Mouse (Mus musculus): ENCODE results near the gene Vps11.
"Not testable (repeated sequence)": the region's sequence is repeated elsewhere in the genome, so short reads cannot be mapped to it uniquely, and the experiment has no call there.

Vps11 gene

GRCm38 (mm10) chr9:44373386-44373785 is 11.9 kb upstream of the Vps11 start:
- DNase-seq = no peak

- DNase-seq = peak; percentile 52
Measured at GRCm38 (mm10) chr9:44364480-44364879, 3.0 kb upstream of the Vps11 start.

GRCm38 (mm10) chr9:44361931-44362330 is 461 bp upstream of the Vps11 start:
- not testable (repeated sequence) for DNase-seq

- DNase-seq = no peak
Measured at GRCm38 (mm10) chr9:44357207-44357606, 4.3 kb downstream of the Vps11 start.

- DNase-seq = no peak
Measured at GRCm38 (mm10) chr9:44353142-44353541, 8.3 kb downstream of the Vps11 start.

- no peak for DNase-seq
Measured at GRCm38 (mm10) chr9:44352337-44352736, 9.1 kb downstream of the Vps11 start.

- DNase-seq = no peak
Measured at GRCm38 (mm10) chr9:44351396-44351795, 10.1 kb downstream of the Vps11 start.

GRCm38 (mm10) chr9:44348546-44348945 is 12.9 kb downstream of the Vps11 start:
- no peak for DNase-seq

GRCm38 (mm10) chr9:44347621-44348020 is 13.8 kb downstream of the Vps11 start:
- DNase-seq = no peak

- no peak for DNase-seq
Measured at GRCm38 (mm10) chr9:44347166-44347565, 14.3 kb downstream of the Vps11 start.

GRCm38 (mm10) chr9:44345570-44346433 is 15.7 kb downstream of the Vps11 start:
- no peak for DNase-seq

GRCm38 (mm10) chr9:44343781-44344421 is 17.6 kb downstream of the Vps11 start, which contains the start of gene Hmbs:
TSS of gene Hmbs (minus strand) at chr9:44344228.
- DNase-seq = peak; percentile 94

GRCm38 (mm10) chr9:44343290-44343689 is 18.2 kb downstream of the Vps11 start:
- DNase-seq = peak; percentile 91

- no peak for DNase-seq
Measured at GRCm38 (mm10) chr9:44342605-44343004, 18.9 kb downstream of the Vps11 start.

GRCm38 (mm10) chr9:44342173-44342572 is 19.3 kb downstream of the Vps11 start:
- DNase-seq = peak; percentile 96

GRCm38 (mm10) chr9:44341487-44341886 is 20.0 kb downstream of the Vps11 start:
- no peak for DNase-seq

- no peak for DNase-seq
Measured at GRCm38 (mm10) chr9:44338574-44338973, 22.9 kb downstream of the Vps11 start.

GRCm38 (mm10) chr9:44337436-44338169 is 23.9 kb downstream of the Vps11 start:
- no peak for DNase-seq

- no peak for DNase-seq
Measured at GRCm38 (mm10) chr9:44336964-44337363, 24.5 kb downstream of the Vps11 start.

GRCm38 (mm10) chr9:44336513-44336912 is 25.0 kb downstream of the Vps11 start:
- DNase-seq = peak; percentile 50

GRCm38 (mm10) chr9:44336093-44336406 is 25.4 kb downstream of the Vps11 start:
- DNase-seq = peak; percentile 65

- DNase-seq = peak; percentile 79
Measured at GRCm38 (mm10) chr9:44335331-44336092, 26.0 kb downstream of the Vps11 start.
